Mouse (Mus musculus) heart, embryonic 12.5 days (tissue): ENCODE measurements around the gene Stx2. TPM values are rescaled to one million over a fixed set of nuclear protein-coding genes. Genes with fewer than 3 reads are reported as not detected.
A peak's percentile ranks its signal among the peaks of the same experiment; 100 is the strongest.
"Not testable (repeated sequence)": the region's sequence is repeated elsewhere in the genome, so short reads cannot be mapped to it uniquely, and the experiment has no call there.

Source experiments
- ATAC-seq: fragments of 200-750 bp; cut with Nextera tagmentation; 2 replicates; pipeline ENCODE4 v1.8.0; 2017; ENCODE audit warnings: moderate TSS enrichment, moderate library complexity; ENCODE audit not compliant: insufficient number of reproducible peaks, low FRiP score
- H3K27ac ChIP-seq: fragments of 300-500 bp; sonication (generic); 2 replicates; pipeline ENCODE4 v1.5.1; 2016; ENCODE audit warnings: mild to moderate bottlenecking, moderate library complexity; ENCODE audit not compliant: poor library complexity, severe bottlenecking
- H3K27me3 ChIP-seq: fragments of 300-500 bp; sonication (generic); replicated peaks from 2 replicates; pipeline ENCODE4 v1.6.1; 2016; ENCODE audit warnings: mild to moderate bottlenecking, moderate library complexity
- H3K36me3 ChIP-seq: fragments of 300-500 bp; sonication (generic); 2 replicates; pipeline ENCODE4 v1.6.1; 2016; ENCODE audit warnings: mild to moderate bottlenecking, moderate library complexity
- H3K4me1 ChIP-seq: fragments of 300-500 bp; sonication (generic); replicated peaks from 2 replicates; pipeline ENCODE4 v1.6.1; 2016; ENCODE audit warnings: mild to moderate bottlenecking
- H3K4me2 ChIP-seq: fragments of 300-500 bp; sonication (generic); 2 replicates; pipeline ENCODE4 v1.6.1; 2016; ENCODE audit warnings: mild to moderate bottlenecking, moderate library complexity
- H3K4me3 ChIP-seq: fragments of 300-500 bp; sonication (generic); 2 replicates; pipeline ENCODE4 v1.5.1; 2016; ENCODE audit warnings: mild to moderate bottlenecking
- H3K9ac ChIP-seq: fragments of 300-500 bp; sonication (generic); 2 replicates; pipeline ENCODE4 v1.6.1; 2016; ENCODE audit warnings: mild to moderate bottlenecking, moderate library complexity
- H3K9me3 ChIP-seq: fragments of 300-500 bp; sonication (generic); replicated peaks from 2 replicates; pipeline ENCODE4 v1.6.1; 2016; ENCODE audit warnings: mild to moderate bottlenecking, moderate library complexity
- WGBS: fragments of 180-500 bp; shearing (Covaris S2); methylation state at CpG from one replicate; pipeline ENCODE4 v1.1.7; 2016; 5-methylcytosine and 5-hydroxymethylcytosine counted together
- polyA plus RNA-seq: library from polyadenylated mRNA; unstranded; fragments of >200 nt; fragmentation: Nextera tagmentation; extraction: Ambion mirVana; gene quantifications from 2 replicates; pipeline ENCODE4 v1.2.1, GENCODE M21; 2016

The Stx2 gene
- polyA plus RNA-seq, 1 experiment from 2014 or later: 21.3 TPM

GRCm38 (mm10) chr5:128981607-128982006, 26.8 kb downstream of the Stx2 start:
- no peak overlapping the region for H3K9ac ChIP-seq
- peaks cover 21% of the 10 kb centered on the region for H3K36me3 ChIP-seq
- H3K9me3 ChIP-seq: peaks cover 5% of the 10 kb centered on the region; the same call in 1 of the 2 replicates
- H3K4me3 ChIP-seq: no peak overlapping the region
- H3K27ac ChIP-seq: no peak overlapping the region
- H3K4me2 ChIP-seq: no peak overlapping the region
- 26% methylated on average over 12 of the region's 12 CpGs for WGBS
- no peaks in the 10 kb centered on the region for H3K4me1 ChIP-seq
- no peaks in the 10 kb centered on the region for H3K27me3 ChIP-seq
- no peak; the same call in 1 of the 2 replicates for ATAC-seq

- Histone ChIP-seq H3K4me1 (no peaks in the 10 kb centered on the region), H3K9me3 (peaks cover 5% of the 10 kb centered on the region; the same call in 1 of the 2 replicates), H3K4me2 (no peak overlapping the region), H3K9ac (no peak overlapping the region), H3K27ac (no peak overlapping the region), H3K27me3 (no peaks in the 10 kb centered on the region), H3K36me3 (peaks cover 13% of the 10 kb centered on the region), H3K4me3 (no peak overlapping the region)
- no peak for ATAC-seq
- WGBS: 54% methylated on average over 7 of the region's 7 CpGs
Measured at GRCm38 (mm10) chr5:128980857-128981256, 27.5 kb downstream of the Stx2 start.

GRCm38 (mm10) chr5:128978957-128979356, 29.4 kb downstream of the Stx2 start:
- no peaks in the 10 kb centered on the region for H3K36me3 ChIP-seq
- 95% methylated on average over 7 of the region's 7 CpGs for WGBS
- no peak overlapping the region for H3K4me2 ChIP-seq
- no peak overlapping the region for H3K4me3 ChIP-seq
- H3K9ac ChIP-seq: no peak overlapping the region
- H3K27ac ChIP-seq: no peak overlapping the region
- no peak for ATAC-seq
- no peaks in the 10 kb centered on the region for H3K27me3 ChIP-seq
- H3K9me3 ChIP-seq: peaks cover 5% of the 10 kb centered on the region; the same call in 1 of the 2 replicates
- no peaks in the 10 kb centered on the region for H3K4me1 ChIP-seq

GRCm38 (mm10) chr5:128977466-128977865, 30.9 kb downstream of the Stx2 start:
- ATAC-seq, H3K9ac ChIP-seq, H3K27me3 ChIP-seq, H3K4me2 ChIP-seq, H3K36me3 ChIP-seq, H3K27ac ChIP-seq, H3K4me3 ChIP-seq, H3K9me3 ChIP-seq, H3K4me1 ChIP-seq: not testable (repeated sequence)
- 56% methylated on average over 1 of the region's 1 CpGs for WGBS

GRCm38 (mm10) chr5:128976266-128976665, 32.1 kb downstream of the Stx2 start:
- Histone ChIP-seq H3K9me3 (peaks cover 5% of the 10 kb centered on the region; the same call in 1 of the 2 replicates), H3K9ac (no peak overlapping the region), H3K4me2 (no peak overlapping the region), H3K27ac (no peak overlapping the region), H3K36me3 (no peaks in the 10 kb centered on the region), H3K27me3 (peaks cover 7% of the 10 kb centered on the region; the same call in 1 of the 2 replicates), H3K4me3 (no peak overlapping the region), H3K4me1 (no peaks in the 10 kb centered on the region)
- no peak for ATAC-seq
- 34% methylated on average over 4 of the region's 4 CpGs for WGBS

- no peak overlapping the region for H3K27ac ChIP-seq
- ATAC-seq: no peak
- peak overlapping the region; percentile 44 for H3K4me2 ChIP-seq
- H3K9me3 ChIP-seq: peaks cover 8% of the 10 kb centered on the region
- no peaks in the 10 kb centered on the region for H3K4me1 ChIP-seq
- H3K4me3 ChIP-seq: no peak overlapping the region
- H3K36me3 ChIP-seq: no peaks in the 10 kb centered on the region
- peaks cover 7% of the 10 kb centered on the region; the same call in 1 of the 2 replicates for H3K27me3 ChIP-seq
- H3K9ac ChIP-seq: no peak overlapping the region
- 15% methylated on average over 14 of the region's 14 CpGs for WGBS
Measured at GRCm38 (mm10) chr5:128971298-128971697, 37.1 kb downstream of the Stx2 start.

- ATAC-seq: no peak
- WGBS: 56% methylated on average over 10 of the region's 10 CpGs
- no peak overlapping the region for H3K9ac ChIP-seq
- H3K27me3 ChIP-seq: peaks cover 7% of the 10 kb centered on the region; the same call in 1 of the 2 replicates
- H3K4me1 ChIP-seq: no peaks in the 10 kb centered on the region
- no peak overlapping the region for H3K27ac ChIP-seq
- H3K4me2 ChIP-seq: peak overlapping the region; percentile 44
- no peak overlapping the region for H3K4me3 ChIP-seq
- H3K9me3 ChIP-seq: peaks cover 8% of the 10 kb centered on the region
- H3K36me3 ChIP-seq: no peaks in the 10 kb centered on the region
Measured at GRCm38 (mm10) chr5:128970878-128971277, 37.5 kb downstream of the Stx2 start.

- no peaks in the 10 kb centered on the region for H3K4me1 ChIP-seq
- WGBS: 45% methylated on average over 4 of the region's 4 CpGs
Measured at GRCm38 (mm10) chr5:128964353-128964752, 44.0 kb downstream of the Stx2 start.

GRCm38 (mm10) chr5:128958916-128959315, 49.5 kb downstream of the Stx2 start:
- ATAC-seq: no peak
- Histone ChIP-seq H3K27me3 (peaks cover under 1% of the 10 kb centered on the region; the same call in 1 of the 2 replicates), H3K9ac (no peak overlapping the region), H3K36me3 (no peaks in the 10 kb centered on the region), H3K27ac (no peak overlapping the region), H3K4me3 (no peak overlapping the region), H3K9me3 (peaks cover 20% of the 10 kb centered on the region), H3K4me1 (0 out of 2 replicates have a peak, but pooled peaks cover 3% of the 10 kb centered on the region), H3K4me2 (no peak overlapping the region)
- WGBS: 81% methylated on average over 3 of the region's 3 CpGs

More at GRCm38 (mm10) chr5:128964353-128964752, 44.0 kb downstream of the Stx2 start:
- ATAC-seq: no peak
- H3K4me3 ChIP-seq: no peak overlapping the region
- no peak overlapping the region for H3K4me2 ChIP-seq
- H3K36me3 ChIP-seq: no peaks in the 10 kb centered on the region
- H3K27me3 ChIP-seq: no peaks in the 10 kb centered on the region
- peaks cover 20% of the 10 kb centered on the region for H3K9me3 ChIP-seq
- H3K9ac ChIP-seq: no peak overlapping the region
- no peak overlapping the region for H3K27ac ChIP-seq

- H3K27me3 ChIP-seq: peaks cover 45% of the 10 kb centered on the region
- H3K4me1 ChIP-seq: peaks cover 20% of the 10 kb centered on the region
- H3K27ac ChIP-seq, H3K4me2 ChIP-seq, H3K4me3 ChIP-seq, ATAC-seq, H3K9me3 ChIP-seq, H3K9ac ChIP-seq, H3K36me3 ChIP-seq: not testable (repeated sequence)
- 85% methylated on average over 5 of the region's 5 CpGs for WGBS
Measured at GRCm38 (mm10) chr5:128954371-128954770, 54.0 kb downstream of the Stx2 start.

- Histone ChIP-seq H3K36me3 (no peaks in the 10 kb centered on the region), H3K4me1 (peaks cover 20% of the 10 kb centered on the region), H3K4me3 (peak within 1 kb of the TSS; percentile 51), H3K27ac (no peak within 1 kb of the TSS), H3K9ac (peak within 1 kb of the TSS; percentile 48), H3K27me3 (peaks cover 46% of the 10 kb centered on the region), H3K9me3 (0 out of 2 replicates have a peak, but pooled peaks cover 5% of the 10 kb centered on the region), H3K4me2 (peak within 1 kb of the TSS; percentile 92)
- ATAC-seq: peak; percentile 40; the same call in 1 of the 2 replicates
- WGBS: 11% methylated on average over 17 of the region's 17 CpGs
Measured at GRCm38 (mm10) chr5:128953278-128954070, 54.9 kb downstream of the Stx2 start, which contains the start of gene Rimbp2. TSS of gene Rimbp2 (minus strand) at chr5:128953486.
